Mouse (Mus musculus): Measurements from ENCODE around the gene Zim1. TPM values are rescaled to one million over a fixed set of nuclear protein-coding genes. Genes with fewer than 3 reads are reported as not detected.

The Zim1 gene
- total RNA-seq (2017) = not detected in 2 replicates

DNA sequence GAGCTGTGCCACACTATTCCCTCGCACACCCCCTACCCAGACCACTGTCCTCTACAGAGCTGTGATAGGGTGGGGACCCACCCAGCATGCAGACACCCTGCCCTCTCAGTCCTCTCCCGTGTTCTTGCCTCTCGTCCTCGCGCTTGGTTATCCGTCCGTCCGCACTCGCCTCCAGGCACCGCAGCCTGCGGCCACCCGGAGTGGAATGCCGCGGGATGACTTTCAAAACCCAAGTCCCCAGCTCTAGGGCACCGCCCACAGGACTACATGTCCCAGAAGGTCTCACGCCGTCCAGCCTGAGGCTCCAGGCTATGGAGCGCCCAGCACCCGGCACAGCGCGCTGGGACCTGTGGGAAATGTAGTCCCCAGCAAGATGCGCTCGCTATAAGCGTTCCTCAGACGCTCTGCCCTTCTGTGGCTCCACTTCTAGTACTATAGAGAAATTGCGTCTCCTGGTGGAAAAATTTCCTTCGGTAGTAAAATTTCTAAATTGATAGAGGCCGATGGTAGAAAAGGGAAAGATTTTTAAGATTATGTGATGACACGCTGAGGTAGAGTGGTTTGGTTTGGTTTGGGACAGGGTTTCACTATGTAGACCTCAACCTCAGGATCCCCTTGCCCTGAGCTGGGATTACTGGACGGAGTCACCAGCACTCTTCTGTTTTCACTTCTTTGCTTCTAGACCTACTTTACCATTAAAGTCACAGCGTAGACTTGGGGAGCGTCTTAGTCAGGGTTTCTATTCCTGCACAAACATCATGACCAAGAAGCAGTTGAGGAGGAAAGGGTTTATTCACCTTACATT lies at the start of gene Zim1:
Gene Zim1 (minus strand): TSS at position 210 of the 805 bp plus-strand sequence.
- ATAC-seq (replicated peaks; ENCODE audit: low read depth, poor library complexity, severe bottlenecking) = no peak

DNA sequence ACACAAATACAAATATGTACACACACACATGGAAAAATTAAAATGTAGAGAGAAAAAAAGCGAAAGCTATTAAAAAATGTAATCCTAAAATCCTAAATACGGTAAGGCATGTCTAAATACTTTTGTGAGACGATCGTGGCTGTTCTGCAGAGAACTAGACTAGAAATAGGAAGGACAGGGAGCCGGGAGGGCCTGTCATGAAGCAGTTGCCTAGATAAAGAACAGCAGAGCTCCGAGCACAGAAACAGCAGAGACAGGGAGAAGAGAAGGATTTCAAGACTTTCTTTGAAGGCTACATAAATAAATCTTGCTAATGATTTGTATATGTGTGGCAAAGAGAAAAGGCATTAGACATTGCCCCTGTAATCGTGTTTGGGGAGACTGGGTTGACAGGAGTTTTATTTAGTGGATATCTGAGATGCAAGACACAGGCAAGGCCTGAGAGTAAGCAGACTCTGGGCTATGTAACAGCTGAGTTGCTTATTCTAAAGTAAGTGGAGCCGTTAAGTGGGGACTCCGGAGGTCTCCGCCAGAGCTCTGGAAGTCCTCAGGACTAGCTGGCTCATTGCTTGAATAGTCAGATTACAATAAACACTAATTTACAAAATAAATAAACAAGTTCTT lies 48.1 kb upstream of the Zim1 start:
- ATAC-seq (replicated peaks; ENCODE audit: low read depth, poor library complexity, severe bottlenecking) = no peak

- no peak for ATAC-seq (replicated peaks; ENCODE audit: low read depth, poor library complexity, severe bottlenecking)
These were observed 39.8 kb upstream of the Zim1 start for GRCm38 (mm10) chr7:6736060-6736459.

- ATAC-seq (replicated peaks; ENCODE audit: low read depth, poor library complexity, severe bottlenecking) = no peak
These were observed 35.7 kb upstream of the Zim1 start for GRCm38 (mm10) chr7:6731930-6732329.

DNA sequence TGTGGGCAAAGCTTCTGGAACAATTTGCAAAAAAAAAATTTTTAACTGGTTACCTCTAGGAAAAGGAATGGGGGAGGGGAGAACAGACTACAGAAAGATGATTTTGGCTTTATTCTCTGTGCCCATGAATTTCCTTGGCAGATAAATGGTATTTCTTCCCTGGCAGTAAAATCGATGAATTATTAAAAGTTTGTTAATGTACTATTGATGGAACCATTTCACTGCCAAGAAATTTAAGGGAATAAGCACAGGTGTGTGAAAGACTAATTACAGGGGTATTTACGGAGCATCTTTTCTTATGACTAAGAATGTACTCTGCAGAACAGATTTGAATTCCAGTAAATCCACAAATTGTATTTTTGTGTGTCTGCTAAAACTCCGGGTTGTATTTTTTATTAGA lies 35.1 kb upstream of the Zim1 start:
- ATAC-seq (replicated peaks; ENCODE audit: low read depth, poor library complexity, severe bottlenecking) = no peak

- no peak for ATAC-seq (replicated peaks; ENCODE audit: low read depth, poor library complexity, severe bottlenecking)
These were observed 34.6 kb upstream of the Zim1 start for GRCm38 (mm10) chr7:6730801-6731200.

GRCm38 (mm10) chr7:6730241-6730640 lies 34.0 kb upstream of the Zim1 start, which contains the start of the genes Peg3 and Usp29:
Peg3 (minus strand) TSS chr7:6730431.
Usp29 (plus strand) TSS chr7:6730578.
- ATAC-seq (replicated peaks; ENCODE audit: low read depth, poor library complexity, severe bottlenecking) = 0 out of 2 replicates have a peak, but pooled peaks have one; percentile 22

DNA sequence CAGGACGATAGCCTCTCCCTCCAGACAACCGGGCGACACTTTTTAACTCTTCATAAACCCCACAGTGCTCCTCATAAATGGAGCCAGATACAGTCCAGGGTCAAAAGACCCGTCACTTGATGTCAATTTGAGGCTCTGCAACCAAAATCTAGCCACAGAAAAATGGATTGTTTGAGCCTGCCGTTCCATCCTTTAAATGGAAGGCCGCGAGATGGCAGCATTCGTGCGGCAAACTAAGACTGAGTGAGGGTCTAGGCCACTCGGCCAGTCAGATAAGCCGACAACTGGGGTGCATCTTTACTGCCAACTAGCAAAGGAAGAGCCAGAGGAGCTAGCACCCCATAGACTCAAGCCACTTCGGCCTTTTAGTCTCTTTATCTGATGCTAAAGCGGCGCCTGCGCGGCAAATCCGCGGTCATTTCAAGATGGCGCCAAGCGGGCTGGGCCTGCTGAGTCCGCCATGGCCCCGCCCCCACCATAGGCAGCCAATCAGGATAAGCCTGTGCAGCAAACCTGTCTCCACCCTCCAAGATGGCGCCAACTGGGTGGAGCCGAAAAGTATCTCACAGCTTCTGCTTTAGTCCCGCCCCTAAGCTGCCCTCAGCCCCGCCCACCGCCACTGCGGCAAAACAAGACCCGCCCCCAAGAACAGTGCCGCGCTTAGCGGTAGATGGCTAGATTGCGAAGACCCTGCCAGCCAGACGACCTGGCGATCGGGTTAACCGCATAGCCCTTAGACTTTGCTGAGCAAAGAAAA lies 33.0 kb upstream of the Zim1 start:
- ATAC-seq (replicated peaks; ENCODE audit: low read depth, poor library complexity, severe bottlenecking) = peak; percentile 79

DNA sequence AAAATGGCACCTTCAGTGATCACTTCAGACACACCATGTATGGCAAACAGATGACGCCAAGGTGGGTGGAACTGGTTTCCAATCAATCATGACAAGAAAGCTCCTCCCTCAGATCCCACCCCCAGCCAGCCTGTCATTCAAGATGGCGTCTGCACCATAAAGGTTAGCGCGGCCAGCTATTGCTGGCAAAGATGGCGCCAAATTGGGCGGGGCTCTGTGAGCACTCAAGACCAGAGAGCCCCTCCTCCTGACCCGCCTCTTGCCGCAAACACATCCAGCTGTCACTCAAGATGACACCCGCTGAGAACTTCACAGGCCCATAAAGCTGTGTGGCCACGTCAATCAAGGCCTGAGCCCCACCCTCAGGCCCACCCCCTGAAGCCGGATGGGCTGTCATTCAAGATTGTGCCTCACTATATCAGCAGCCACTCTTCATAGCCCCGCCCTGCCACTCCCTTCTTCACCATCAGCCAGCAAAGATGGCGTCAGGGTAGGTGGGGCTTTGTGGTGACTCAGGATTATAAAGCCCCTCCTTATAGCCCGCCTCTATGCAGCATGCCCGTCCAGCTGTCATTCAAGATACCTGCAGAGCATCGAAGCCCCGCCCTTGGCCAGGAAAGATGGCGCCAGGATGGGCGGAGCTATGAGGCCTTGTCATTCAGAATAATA lies 32.1 kb upstream of the Zim1 start:
- no peak for ATAC-seq (replicated peaks; ENCODE audit: low read depth, poor library complexity, severe bottlenecking)

DNA sequence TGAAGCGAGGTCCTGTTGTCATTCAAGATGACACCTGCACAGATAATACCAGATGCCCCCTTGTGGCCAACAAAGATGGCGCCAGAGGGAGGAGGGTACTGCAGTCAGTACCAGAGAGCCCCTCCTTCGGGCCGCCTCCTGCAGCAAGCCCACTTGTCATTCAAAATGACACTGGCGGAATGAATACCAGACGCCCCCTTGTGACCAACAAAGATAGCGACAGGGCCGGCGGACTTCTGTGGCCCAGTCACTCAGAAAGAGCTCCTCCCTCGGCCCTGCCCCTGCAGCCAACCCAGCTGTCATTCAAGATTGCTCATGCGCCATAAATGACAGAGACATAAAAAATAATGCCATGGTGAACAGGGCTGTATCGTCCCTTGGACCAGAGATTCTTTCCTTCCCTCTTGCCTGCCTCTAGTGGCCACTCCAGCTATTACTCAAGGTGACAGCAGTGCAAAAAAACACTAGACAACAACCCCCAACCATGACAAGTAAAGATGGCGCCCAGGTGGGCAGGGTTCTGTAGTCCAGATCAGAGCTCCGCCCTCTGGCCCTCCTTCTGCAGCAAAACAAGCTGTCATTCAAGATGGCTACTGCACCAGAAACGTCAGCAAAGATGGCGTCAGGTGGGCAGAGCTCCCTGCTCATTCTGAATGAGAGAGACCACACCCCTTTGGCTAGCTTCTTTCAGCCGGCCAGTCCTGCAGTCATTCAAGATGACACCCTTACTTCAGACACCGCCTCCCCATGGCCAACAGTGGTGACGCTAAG lies 31.3 kb upstream of the Zim1 start:
- ATAC-seq (replicated peaks; ENCODE audit: low read depth, poor library complexity, severe bottlenecking) = no peak; the same call in 1 of the 2 replicates

- no peak for ATAC-seq (replicated peaks; ENCODE audit: low read depth, poor library complexity, severe bottlenecking)
These were observed 13.1 kb upstream of the Zim1 start for GRCm38 (mm10) chr7:6709396-6709795.

- no peak for ATAC-seq (replicated peaks; ENCODE audit: low read depth, poor library complexity, severe bottlenecking)
These were observed 12.4 kb upstream of the Zim1 start for GRCm38 (mm10) chr7:6708451-6709180.

- ATAC-seq (replicated peaks; ENCODE audit: low read depth, poor library complexity, severe bottlenecking) = no peak
These were observed 11.3 kb upstream of the Zim1 start for GRCm38 (mm10) chr7:6707416-6708015.

GRCm38 (mm10) chr7:6699230-6699629 lies 3.0 kb upstream of the Zim1 start:
- no peak for ATAC-seq (replicated peaks; ENCODE audit: low read depth, poor library complexity, severe bottlenecking)

DNA sequence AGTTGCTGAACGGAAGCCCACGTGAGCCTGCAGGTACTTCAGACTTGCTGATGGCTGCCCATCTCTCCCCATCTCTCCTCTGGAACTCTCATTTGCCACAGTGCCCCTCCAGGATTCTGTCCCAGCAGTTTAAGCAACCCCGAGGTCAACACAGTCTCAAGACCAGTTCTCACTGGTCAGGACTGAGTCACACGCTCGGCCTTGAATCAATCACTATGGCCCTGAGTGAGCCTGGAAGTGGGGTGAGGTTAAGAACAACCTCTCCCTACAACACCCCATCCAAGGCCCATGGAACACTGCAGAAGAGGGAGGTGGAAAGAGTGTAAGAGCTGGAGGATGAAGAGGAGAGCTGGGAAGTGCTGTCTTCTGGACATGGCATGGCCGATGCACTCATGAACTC lies 10.7 kb downstream of the Zim1 start:
- ATAC-seq (replicated peaks; ENCODE audit: low read depth, poor library complexity, severe bottlenecking) = no peak

- ATAC-seq (replicated peaks; ENCODE audit: low read depth, poor library complexity, severe bottlenecking) = no peak
These were observed 29.5 kb downstream of the Zim1 start for GRCm38 (mm10) chr7:6666726-6667125.

DNA sequence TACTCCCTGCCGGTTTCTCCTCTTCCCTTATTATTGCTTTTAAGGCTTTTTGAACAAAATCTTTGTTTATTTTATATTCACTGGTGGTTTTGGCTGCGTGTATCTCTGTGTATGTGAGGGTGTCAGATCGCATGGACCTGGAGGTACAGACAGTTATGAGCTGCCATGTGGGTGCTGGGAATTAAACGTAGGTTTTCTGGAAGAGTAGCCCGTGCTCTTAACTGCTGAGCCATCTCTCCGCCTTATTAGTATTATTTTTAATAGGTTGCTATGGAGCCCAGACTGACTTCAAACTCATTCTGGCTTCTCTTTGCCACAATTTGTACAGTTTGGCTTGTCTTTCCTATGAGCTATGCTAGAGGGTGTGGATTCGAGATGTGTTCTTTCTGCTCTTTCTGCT lies 32.8 kb downstream of the Zim1 start:
- ATAC-seq (replicated peaks; ENCODE audit: low read depth, poor library complexity, severe bottlenecking) = no peak

GRCm38 (mm10) chr7:6659605-6660004 lies 36.6 kb downstream of the Zim1 start:
- ATAC-seq (replicated peaks; ENCODE audit: low read depth, poor library complexity, severe bottlenecking) = no peak

All from common myeloid progenitor, adult 5-6 weeks (primary cell).